Mouse (Mus musculus) megakaryocyte progenitor cell, adult 5-6 weeks (primary cell): ENCODE measurements around the gene Hacl1. TPM values are rescaled to one million over a fixed set of nuclear protein-coding genes. Genes with fewer than 3 reads are reported as not detected.

Experiments used
- ATAC-seq: replicated peaks from 2 replicates; pipeline ENCODE4 v1.8.0; 2016; ENCODE audit warnings: mild to moderate bottlenecking, moderate TSS enrichment, inconsistent platforms; ENCODE audit not compliant: poor library complexity
- total RNA-seq, 2 experiments: library from RNA; stranded (forward) in 1 of 2; stranded (reverse) in 1 of 2; fragments of 157-497, 149-512 nt in 1 of 2; fragments of 200-1000 nt in 1 of 2; gene quantifications; 2 replicates each; pipeline versions ENCODE4 v1.2.3 to v1.2.4; 2015 to 2017

Gene Hacl1
- total RNA-seq, 2 experiments from 2014 or later: 18.9 to 34.8 TPM

GRCm38 (mm10) chr14:31662555-31663211 is 21.6 kb upstream of the Hacl1 start:
- no peak for ATAC-seq

GRCm38 (mm10) chr14:31661671-31662554 is 20.8 kb upstream of the Hacl1 start:
- peak; percentile 66 for ATAC-seq

- no peak for ATAC-seq
These were observed 19.4 kb upstream of the Hacl1 start for GRCm38 (mm10) chr14:31660312-31661093.

- no peak for ATAC-seq
These were observed 18.6 kb upstream of the Hacl1 start for GRCm38 (mm10) chr14:31659501-31660181.

- ATAC-seq: no peak
These were observed 17.1 kb upstream of the Hacl1 start for GRCm38 (mm10) chr14:31658126-31658680.

GRCm38 (mm10) chr14:31656857-31657645 is 16.0 kb upstream of the Hacl1 start:
- peak; percentile 80 for ATAC-seq

- ATAC-seq: no peak
These were observed 15.3 kb upstream of the Hacl1 start for GRCm38 (mm10) chr14:31656386-31656785.

- no peak for ATAC-seq
These were observed 14.3 kb upstream of the Hacl1 start for GRCm38 (mm10) chr14:31655406-31655805.

- no peak for ATAC-seq
These were observed 13.7 kb upstream of the Hacl1 start for GRCm38 (mm10) chr14:31654816-31655215.

GRCm38 (mm10) chr14:31653101-31653875 is 12.2 kb upstream of the Hacl1 start:
- peak; percentile 42 for ATAC-seq

GRCm38 (mm10) chr14:31652624-31653023 is 11.5 kb upstream of the Hacl1 start:
- ATAC-seq: no peak

- ATAC-seq: no peak
These were observed 11.0 kb upstream of the Hacl1 start for GRCm38 (mm10) chr14:31652106-31652505.

GRCm38 (mm10) chr14:31651206-31651605 is 10.1 kb upstream of the Hacl1 start:
- ATAC-seq: no peak

GRCm38 (mm10) chr14:31650347-31650746 is 9.3 kb upstream of the Hacl1 start:
- ATAC-seq: no peak

GRCm38 (mm10) chr14:31647991-31648390 is 6.9 kb upstream of the Hacl1 start:
- ATAC-seq: no peak

- no peak for ATAC-seq
These were observed 4.8 kb upstream of the Hacl1 start for GRCm38 (mm10) chr14:31645920-31646319.

- ATAC-seq: peak; percentile 40
These were observed 4.0 kb upstream of the Hacl1 start for GRCm38 (mm10) chr14:31644931-31645547.

- no peak for ATAC-seq
These were observed 3.2 kb upstream of the Hacl1 start for GRCm38 (mm10) chr14:31644183-31644830.
